Mouse (Mus musculus) kidney, adult 10 weeks (tissue): ENCODE data around the gene Nudt5. TPM values are rescaled to one million over a fixed set of nuclear protein-coding genes. Genes with fewer than 3 reads are reported as not detected.

Experiments
- polyA plus RNA-seq: library from polyadenylated mRNA; stranded (reverse); fragments of 350-450 nt; fragmentation: Illumina TruSeq; extraction: RNeasy Lipid Tissue Mini Kit (QIAGEN cat#74804); gene quantifications from one replicate; pipeline ENCODE4 v1.2.3, GENCODE M21; 2014; ENCODE audit warnings: low read depth, low replicate concordance

Gene Nudt5
- 32.2 TPM for polyA plus RNA-seq

GRCm38 (mm10) chr2:5844873-5845631 is at the start of gene Nudt5, which contains the start of gene Cdc123:
Gene Nudt5 (plus strand): TSS chr2:5845019.
Gene Cdc123 (minus strand): TSS chr2:5845164.

GRCm38 (mm10) chr2:5862834-5863233 is 18.0 kb downstream of the Nudt5 start, which contains the start of gene Gm13199:
Gene Gm13199 (minus strand): TSS chr2:5862934.

GRCm38 (mm10) chr2:5894843-5895570 is 50.2 kb downstream of the Nudt5 start, which contains the start of gene Sec61a2:
Gene Sec61a2 (minus strand): TSS chr2:5895432.

Other genes with a start within 250 kb of the Nudt5 start
- 1.5 TPM for gene Camk1d, start 130.5 kb upstream of the Nudt5 start, polyA plus RNA-seq
- 205 TPM for gene Cdc123, start 145 bp downstream of the Nudt5 start, polyA plus RNA-seq
- gene Gm13199, start 17.9 kb downstream of the Nudt5 start, polyA plus RNA-seq, result not detected
- 19.8 TPM for gene Sec61a2, start 50.4 kb downstream of the Nudt5 start, polyA plus RNA-seq
- gene Dhtkd1, start 97.8 kb downstream of the Nudt5 start, polyA plus RNA-seq, result 22.0 TPM
- 46.5 TPM for gene Upf2, start 106.5 kb downstream of the Nudt5 start, polyA plus RNA-seq